Mouse (Mus musculus): Measurements from ENCODE around the gene Hist1h3g. TPM values are rescaled to one million over a fixed set of nuclear protein-coding genes. Genes with fewer than 3 reads are reported as not detected.
"Not testable (repeated sequence)": the region's sequence is repeated elsewhere in the genome, so short reads cannot be mapped to it uniquely, and the experiment has no call there.

The Hist1h3g gene
- polyA plus RNA-seq, 1 experiment from 2014 or later: not detected

DNA sequence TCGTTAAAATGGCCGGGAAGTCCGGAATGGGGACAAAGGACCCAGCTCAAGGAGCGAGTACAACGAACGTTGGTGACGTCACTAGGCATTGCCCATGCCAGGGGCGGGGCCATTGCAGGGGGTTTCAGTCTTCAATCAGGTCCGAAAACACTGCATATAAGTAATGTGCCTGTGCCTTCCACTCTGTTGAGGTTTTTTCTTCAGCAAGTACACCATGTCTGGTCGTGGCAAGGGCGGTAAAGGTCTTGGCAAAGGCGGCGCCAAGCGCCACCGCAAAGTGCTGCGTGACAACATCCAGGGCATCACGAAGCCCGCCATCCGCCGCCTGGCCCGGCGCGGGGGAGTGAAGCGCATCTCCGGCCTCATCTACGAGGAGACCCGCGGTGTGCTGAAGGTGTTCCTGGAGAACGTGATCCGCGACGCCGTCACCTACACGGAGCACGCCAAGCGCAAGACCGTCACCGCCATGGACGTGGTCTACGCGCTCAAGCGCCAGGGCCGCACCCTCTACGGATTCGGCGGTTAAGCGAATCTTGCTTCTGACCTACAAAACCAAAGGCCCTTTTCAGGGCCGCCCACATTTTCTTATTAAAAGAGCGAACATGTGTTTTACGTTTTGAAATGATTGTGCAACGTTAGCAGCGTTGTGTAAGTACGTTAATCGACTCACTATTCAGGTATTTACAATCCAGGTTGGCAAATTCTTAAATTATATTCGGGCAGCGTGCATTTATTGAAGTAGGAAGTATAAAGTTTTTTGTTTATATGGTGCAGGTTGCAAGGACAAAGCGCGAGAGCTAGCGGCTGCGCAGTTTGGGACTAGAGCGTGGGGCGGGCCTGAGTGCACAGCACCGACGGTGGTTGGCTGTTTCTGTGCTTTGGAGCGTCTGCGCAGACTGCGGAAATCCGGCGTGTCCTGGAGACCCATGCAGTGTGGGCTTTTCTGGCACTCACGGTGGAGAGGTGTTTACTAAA, 4.0 kb upstream of the Hist1h3g start, which contains the start of gene Hist1h4h:
Hist1h4h (plus strand) TSS at position 150 of the 975 bp plus-strand sequence.
- Histone ChIP-seq H3K9me3 (no peaks in the 10 kb centered on the region), H3K36me3 (replicated peaks) (no peaks in the 10 kb centered on the region), H3K4me3 (peak within 1 kb of the TSS; percentile 54), H3K9ac (peak within 1 kb of the TSS; percentile 75), H3K4me1 (peaks cover 45% of the 10 kb centered on the region), H3K27ac (peak within 1 kb of the TSS; percentile 96), H3K4me2 (peak within 1 kb of the TSS; percentile 85), H3K27me3 (replicated peaks) (no peaks in the 10 kb centered on the region)
- ATAC-seq (replicated peaks): peak; percentile 92
- under 1% methylated on average over 67 of the region's 70 CpGs for WGBS

DNA sequence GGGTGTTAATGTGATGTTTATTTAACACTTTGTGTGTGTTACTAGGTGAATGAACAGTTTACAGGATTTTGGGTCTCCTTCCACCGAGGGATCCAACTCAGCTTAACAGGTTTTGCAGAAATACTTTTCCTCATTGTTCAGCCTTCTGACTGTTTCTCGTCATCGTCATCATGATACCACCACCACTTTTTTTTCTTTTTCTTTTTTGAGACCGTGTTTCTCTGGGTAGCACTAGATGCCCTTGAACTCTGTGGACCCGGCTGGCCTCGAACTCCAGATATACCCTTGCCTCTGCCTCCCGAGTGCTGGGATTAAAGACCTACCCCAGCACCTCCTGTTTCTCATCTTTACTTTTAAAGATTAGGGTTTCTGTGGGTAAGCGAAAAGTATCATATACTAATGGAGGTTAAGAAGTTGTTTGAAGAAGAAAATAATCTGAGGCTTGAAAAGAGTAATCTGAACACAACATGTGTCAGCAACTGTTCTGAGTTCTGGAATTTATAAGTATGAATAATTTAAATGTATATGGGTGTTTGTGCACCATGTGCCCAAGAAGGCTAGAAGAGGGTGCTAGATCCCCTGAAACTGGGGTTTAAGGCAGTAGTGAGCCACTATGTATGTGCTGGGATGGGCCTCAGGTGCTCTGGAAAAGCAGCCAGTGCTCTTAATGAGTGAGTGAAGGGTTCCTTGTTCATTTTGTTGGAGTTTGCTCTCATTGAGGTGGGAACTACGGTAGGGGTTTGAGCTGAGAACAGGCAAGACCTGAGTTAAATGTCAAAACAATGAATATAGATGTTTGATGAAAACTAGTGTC, 2.8 kb upstream of the Hist1h3g start:
- Histone ChIP-seq H3K9me3 (no peaks in the 10 kb centered on the region), H3K4me3 (peak overlapping the region; percentile 54), H3K36me3 (replicated peaks) (no peaks in the 10 kb centered on the region), H3K27me3 (replicated peaks) (no peaks in the 10 kb centered on the region), H3K27ac (peak overlapping the region; percentile 96), H3K4me1 (peaks cover 41% of the 10 kb centered on the region), H3K4me2 (peak overlapping the region; percentile 85), H3K9ac (peak overlapping the region; percentile 75)
- ATAC-seq (replicated peaks): no peak
- WGBS: 24% methylated on average over 9 of the region's 9 CpGs

DNA sequence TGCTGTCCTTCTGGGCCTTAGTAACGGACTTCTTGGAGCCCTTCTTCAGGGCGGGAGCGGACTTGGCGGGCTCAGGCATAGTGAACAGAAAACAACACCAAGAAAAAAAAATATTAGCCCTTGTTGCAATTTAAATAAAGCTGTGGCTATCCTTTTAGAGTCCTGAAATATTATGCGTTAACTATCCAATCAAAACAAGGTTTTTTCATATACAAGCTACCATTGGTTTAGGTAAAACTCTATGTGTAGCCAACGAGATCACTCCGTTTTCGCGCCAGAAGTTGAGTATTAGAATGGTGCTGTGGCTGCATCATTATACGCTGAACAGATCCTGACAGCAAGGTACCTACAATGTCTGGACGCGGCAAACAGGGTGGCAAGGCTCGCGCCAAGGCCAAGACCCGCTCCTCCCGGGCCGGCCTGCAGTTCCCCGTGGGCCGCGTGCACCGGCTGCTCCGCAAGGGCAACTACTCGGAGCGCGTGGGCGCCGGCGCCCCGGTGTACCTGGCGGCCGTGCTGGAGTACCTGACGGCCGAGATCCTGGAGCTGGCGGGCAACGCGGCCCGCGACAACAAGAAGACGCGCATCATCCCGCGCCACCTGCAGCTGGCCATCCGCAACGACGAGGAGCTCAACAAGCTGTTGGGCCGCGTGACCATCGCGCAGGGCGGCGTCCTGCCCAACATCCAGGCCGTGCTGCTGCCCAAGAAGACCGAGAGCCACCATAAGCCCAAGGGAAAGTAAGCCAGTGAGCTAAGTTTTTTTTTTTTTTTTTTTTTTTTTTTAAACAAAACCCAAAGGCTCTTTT, 1.5 kb upstream of the Hist1h3g start, which contains the start of gene Hist1h2af:
Hist1h2af (plus strand) TSS at position 347 of the 808 bp plus-strand sequence.
- Histone ChIP-seq H3K4me1 (peaks cover 41% of the 10 kb centered on the region), H3K4me2 (peak within 1 kb of the TSS; percentile 85), H3K27ac (peak within 1 kb of the TSS; percentile 96), H3K9ac (peak within 1 kb of the TSS; percentile 38; the same call in 1 of the 2 replicates), H3K4me3 (peak within 1 kb of the TSS; percentile 54)
- H3K36me3 ChIP-seq (replicated peaks); H3K27me3 ChIP-seq (replicated peaks); H3K9me3 ChIP-seq: not testable (repeated sequence)
- WGBS: under 1% methylated on average over 33 of the region's 53 CpGs
- peak; percentile 22; the same call in 1 of the 2 replicates for ATAC-seq (replicated peaks)

DNA sequence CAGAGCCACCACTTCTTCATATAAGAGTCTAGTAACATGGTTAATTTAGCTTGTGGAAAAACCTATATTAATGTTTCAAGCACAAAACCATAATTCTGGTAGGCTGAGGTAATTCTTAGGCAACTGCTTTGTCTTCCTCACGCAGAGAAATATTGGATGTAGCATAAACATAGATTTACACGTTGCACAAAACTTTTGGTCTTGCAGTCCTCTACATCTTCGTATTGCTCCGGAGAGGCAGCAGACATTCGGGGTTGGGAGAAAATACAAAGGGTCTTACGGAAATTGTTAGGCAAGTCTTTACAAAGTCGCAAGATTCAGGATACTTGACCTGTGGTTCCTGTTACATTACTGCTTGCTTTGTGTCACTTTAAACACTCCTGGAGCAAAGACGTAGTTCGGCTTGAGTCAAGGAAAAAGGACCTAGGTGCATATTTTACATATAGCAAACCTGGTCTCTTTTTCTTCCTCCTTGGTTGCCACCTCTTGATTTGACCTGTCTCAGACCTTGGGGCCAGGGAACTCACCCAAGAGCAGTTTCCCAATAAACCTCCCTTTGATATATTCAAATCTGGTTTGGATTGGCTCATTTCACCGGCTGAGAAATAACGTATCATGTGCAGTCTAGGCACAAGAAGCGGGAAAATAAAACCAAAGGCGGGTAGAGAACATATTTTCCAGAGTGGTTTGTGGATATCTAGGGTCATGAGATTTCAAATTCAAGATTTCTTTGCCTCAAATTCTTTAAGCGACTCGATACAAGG, 672 bp upstream of the Hist1h3g start:
- Histone ChIP-seq H3K27me3 (replicated peaks) (no peaks in the 10 kb centered on the region), H3K9ac (peak overlapping the region; percentile 12; the same call in 1 of the 2 replicates), H3K4me3 (peak overlapping the region; percentile 54), H3K36me3 (replicated peaks) (no peaks in the 10 kb centered on the region), H3K9me3 (no peaks in the 10 kb centered on the region), H3K4me1 (peaks cover 37% of the 10 kb centered on the region), H3K4me2 (peak overlapping the region; percentile 85), H3K27ac (peak overlapping the region; percentile 48; the same call in 1 of the 2 replicates)
- no peak for ATAC-seq (replicated peaks)
- under 1% methylated on average over 15 of the region's 15 CpGs for WGBS

DNA sequence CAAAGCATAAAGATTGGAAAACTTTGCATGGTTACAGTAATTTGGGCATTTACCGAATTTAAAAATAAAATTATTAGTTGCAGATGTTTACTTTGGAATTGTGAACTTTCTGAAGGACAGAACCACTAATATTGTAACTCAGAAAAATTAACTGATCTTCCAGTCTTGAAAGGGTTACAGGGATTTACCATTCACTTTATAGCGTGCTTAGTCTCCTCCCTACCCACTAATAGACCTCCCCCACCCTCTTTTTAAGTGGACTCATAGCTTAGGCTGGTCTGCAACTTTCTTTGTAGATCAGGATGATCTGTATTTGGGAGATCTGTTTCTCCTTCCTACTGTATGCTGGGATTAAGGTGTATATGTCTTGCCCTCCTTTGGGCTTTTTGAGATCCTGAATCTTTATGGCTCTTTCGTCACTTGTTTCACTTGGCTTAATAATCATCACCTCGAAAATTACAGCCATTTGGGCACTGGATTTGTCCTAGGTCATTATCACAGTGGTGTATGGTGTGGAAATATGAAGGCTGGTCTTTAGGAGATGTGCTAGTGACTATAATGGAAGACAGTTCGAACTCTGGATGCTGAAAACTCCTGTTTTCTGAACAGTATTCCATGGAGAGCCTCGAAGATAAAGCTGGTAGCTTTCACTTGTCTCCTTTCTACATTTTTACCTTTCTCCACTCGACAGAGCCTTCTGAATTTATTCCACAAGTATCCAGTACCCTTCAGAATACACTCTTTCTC, 1.0 kb downstream of the Hist1h3g start:
- H3K9ac ChIP-seq: no peak overlapping the region
- H3K4me2 ChIP-seq: peak overlapping the region; percentile 85
- ATAC-seq (replicated peaks): no peak
- no peak overlapping the region for H3K4me3 ChIP-seq
- no peaks in the 10 kb centered on the region for H3K9me3 ChIP-seq
- H3K27me3 ChIP-seq (replicated peaks): no peaks in the 10 kb centered on the region
- 17% methylated on average over 7 of the region's 7 CpGs for WGBS
- H3K27ac ChIP-seq: no peak overlapping the region
- H3K4me1 ChIP-seq: peaks cover 31% of the 10 kb centered on the region
- no peaks in the 10 kb centered on the region for H3K36me3 ChIP-seq (replicated peaks)

DNA sequence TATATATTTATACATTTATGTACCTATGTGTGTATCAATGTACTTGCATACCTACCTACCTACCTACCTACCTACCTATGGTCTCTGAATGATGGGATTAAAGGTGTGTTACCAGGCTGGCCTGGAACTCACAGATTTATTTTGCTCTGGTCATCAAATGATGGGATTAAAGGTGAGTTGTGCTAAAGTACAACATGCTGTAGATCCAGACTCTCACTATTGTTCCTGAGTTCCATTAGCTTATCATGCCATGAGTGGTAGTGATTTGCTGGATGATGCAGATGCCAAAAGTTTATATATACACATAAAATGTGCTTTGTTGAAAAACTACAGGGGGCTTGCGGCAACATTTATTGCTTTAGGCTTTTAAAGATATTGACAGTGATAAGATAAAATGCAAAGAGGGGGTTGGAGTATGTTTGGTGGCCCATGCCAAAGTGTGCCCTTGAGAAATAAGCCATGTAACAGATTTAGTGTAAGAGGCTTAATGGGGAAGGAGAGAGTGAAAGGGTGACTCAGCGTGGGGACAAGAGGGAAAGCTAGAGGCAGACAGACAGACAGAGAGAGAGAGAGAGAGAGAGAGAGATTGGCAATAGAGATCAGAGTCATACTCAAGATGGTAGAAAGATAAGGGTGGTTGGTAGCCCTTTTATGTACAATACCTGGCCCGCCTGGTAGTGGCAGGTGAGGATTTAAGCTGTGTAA, 1.9 kb downstream of the Hist1h3g start:
- Histone ChIP-seq H3K9ac (no peak overlapping the region), H3K27ac (no peak overlapping the region), H3K4me3 (no peak overlapping the region), H3K27me3 (replicated peaks) (no peaks in the 10 kb centered on the region), H3K4me2 (no peak overlapping the region), H3K36me3 (replicated peaks) (no peaks in the 10 kb centered on the region), H3K4me1 (peaks cover 27% of the 10 kb centered on the region), H3K9me3 (no peaks in the 10 kb centered on the region)
- WGBS: 78% methylated on average over 3 of the region's 3 CpGs
- no peak for ATAC-seq (replicated peaks)

DNA sequence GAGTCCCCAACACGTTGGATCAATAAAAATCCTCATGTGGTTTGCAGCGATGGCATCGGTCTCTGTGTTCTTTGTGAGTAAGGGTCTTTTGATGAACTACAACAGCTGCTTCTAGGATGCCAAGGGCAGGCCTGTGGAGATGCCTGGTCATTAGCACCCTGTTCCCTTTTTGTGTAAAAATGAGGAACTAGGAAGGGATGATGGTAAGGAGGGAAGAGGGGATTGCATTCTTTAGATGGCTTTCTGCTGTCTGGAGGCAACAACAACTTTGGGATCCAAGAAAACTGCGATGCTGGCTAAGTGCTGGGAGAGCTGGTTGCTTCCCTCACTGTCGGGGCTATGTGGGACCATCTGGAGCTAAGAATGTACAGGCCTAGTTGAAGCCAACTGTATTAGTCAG, 3.0 kb downstream of the Hist1h3g start:
- Histone ChIP-seq H3K4me2 (no peak overlapping the region), H3K36me3 (replicated peaks) (no peaks in the 10 kb centered on the region), H3K27ac (no peak overlapping the region), H3K4me1 (peaks cover 21% of the 10 kb centered on the region), H3K27me3 (replicated peaks) (no peaks in the 10 kb centered on the region), H3K9me3 (no peaks in the 10 kb centered on the region), H3K4me3 (no peak overlapping the region), H3K9ac (no peak overlapping the region)
- 81% methylated on average over 5 of the region's 5 CpGs for WGBS
- no peak for ATAC-seq (replicated peaks)

DNA sequence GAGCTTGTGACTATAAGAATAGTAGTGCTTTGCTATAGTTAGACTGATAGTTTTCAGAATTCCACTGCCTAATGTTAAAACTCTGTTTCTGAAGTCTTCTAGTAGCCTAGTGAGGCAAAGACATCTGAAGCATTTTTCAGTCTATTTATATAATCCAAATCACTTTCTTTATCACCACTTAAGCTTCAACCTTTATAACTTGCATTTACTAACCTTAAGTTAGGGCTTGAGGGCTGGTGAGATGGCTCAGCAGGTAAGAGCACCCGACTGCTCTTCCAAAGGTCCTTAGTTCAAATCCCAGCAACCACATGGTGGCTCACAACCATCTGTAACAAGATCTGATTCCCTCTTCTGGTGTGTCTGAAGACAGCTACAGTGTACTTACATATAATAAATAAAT, 4.6 kb downstream of the Hist1h3g start:
- not testable (repeated sequence) for H3K27ac ChIP-seq; H3K4me2 ChIP-seq; H3K36me3 ChIP-seq (replicated peaks); H3K9me3 ChIP-seq; ATAC-seq (replicated peaks); H3K4me3 ChIP-seq; H3K9ac ChIP-seq; H3K27me3 ChIP-seq (replicated peaks)
- H3K4me1 ChIP-seq: peaks cover 10% of the 10 kb centered on the region
- 81% methylated on average over 1 of the region's 1 CpGs for WGBS

DNA sequence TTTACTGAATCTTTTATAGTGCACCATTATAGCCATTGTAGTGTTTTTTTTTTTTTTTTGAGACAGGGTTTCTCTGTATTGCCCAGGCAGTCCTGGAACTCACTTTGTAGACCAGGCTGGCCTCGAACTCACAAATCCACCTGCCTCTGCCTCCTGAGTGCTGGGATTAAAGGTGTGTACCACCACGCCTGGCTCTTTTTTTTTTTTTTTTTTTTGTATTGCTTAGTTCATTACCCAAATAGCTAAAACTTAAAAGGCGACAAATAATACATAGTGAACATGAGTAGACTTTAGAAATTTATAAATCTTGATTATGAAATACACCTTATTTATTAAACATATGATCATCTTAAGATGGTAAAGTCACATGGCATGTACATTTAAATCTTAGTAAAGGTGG, 6.3 kb downstream of the Hist1h3g start:
- Histone ChIP-seq H3K4me2 (no peak overlapping the region), H3K27ac (no peak overlapping the region)
- no peak for ATAC-seq (replicated peaks)

More for the DNA sequence above, 6.3 kb downstream of the Hist1h3g start:
- H3K9me3 ChIP-seq: no peaks in the 10 kb centered on the region
- no peak overlapping the region for H3K4me3 ChIP-seq
- WGBS: 88% methylated on average over 3 of the region's 3 CpGs
- H3K36me3 ChIP-seq (replicated peaks): no peaks in the 10 kb centered on the region
- H3K27me3 ChIP-seq (replicated peaks): no peaks in the 10 kb centered on the region
- no peak overlapping the region for H3K9ac ChIP-seq
- H3K4me1 ChIP-seq: peaks cover 5% of the 10 kb centered on the region

Measured in midbrain, embryonic 15.5 days (tissue).